Mouse (Mus musculus): ENCODE data around the gene Upp2.

DNA sequence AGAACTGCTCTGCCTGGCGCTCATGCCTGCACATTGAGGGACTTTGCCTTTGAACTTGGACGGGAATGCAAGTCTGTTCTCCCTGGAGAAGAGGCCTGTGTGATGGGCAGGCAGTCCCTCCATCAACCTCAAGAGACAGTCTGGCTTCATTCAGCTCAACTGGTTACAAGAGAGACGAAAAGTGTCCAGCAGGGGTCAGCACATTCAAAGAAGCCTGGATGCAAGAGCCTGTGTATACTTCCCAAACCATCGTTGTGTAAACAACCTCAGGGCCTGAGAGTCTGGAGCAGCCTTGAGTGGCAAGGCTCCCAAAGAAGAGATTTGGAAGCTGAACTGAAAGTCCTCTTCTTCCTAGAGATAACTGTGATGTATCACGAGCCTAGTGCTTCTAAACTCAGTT, 132.8 kb downstream of the Upp2 start:
- TF ChIP-seq POLR2A (IDR thresholded peaks at IDR 0.05; ENCODE audit: extremely low read depth, insufficient read depth, low read length) (no peak), CTCF (IDR thresholded peaks at IDR 0.05; ENCODE audit: extremely low read depth, insufficient read depth, low read length) (peak; percentile 69)

Measured in cortical plate, adult 2 months (tissue).